Mouse (Mus musculus) heart, postnatal 0 days (tissue): ENCODE measurements at regions not wholly inside any gene's neighbourhood (a gene's known extent, or its start where the extent isn't known, plus 50 kb on each side); places are given as distances from the start of the nearest gene placed in this dataset.

Experiments used
- CTCF ChIP-seq: IDR thresholded peaks from 2 replicates; pipeline ENCODE4 v1.5.1; 2016; ENCODE audit warnings: antibody characterized with exemption, control low read depth, low read depth
- EP300 ChIP-seq: IDR thresholded peaks from 2 replicates; pipeline ENCODE4 v1.6.1; 2016; ENCODE audit warnings: antibody characterized with exemption, low read depth

GRCm38 (mm10) chr17:62304073-62304472 lies 577.0 kb downstream of the Efna5 start:
- no peak for TF ChIP-seq CTCF
- TF ChIP-seq EP300: no peak
